Mouse (Mus musculus) left cerebral cortex, postnatal 4 days (tissue): ENCODE data around the gene Cdh15. TPM values are rescaled to one million over a fixed set of nuclear protein-coding genes. Genes with fewer than 3 reads are reported as not detected.

Experiments used
- DNase-seq: peaks from one replicate; pipeline ENCODE4 v3.0.0-alpha.2; 2022
- intact Hi-C: fragments of 180-260 bp; cut with DNase I; formaldehyde crosslinking; loops from one replicate; pipeline ENCODE4 v1.15.1; 2025
- total RNA-seq, 2 experiments: library from RNA; stranded (reverse); gene quantifications; 2 replicates each; pipeline ENCODE4 v1.2.3; 2021

The Cdh15 gene
- 1 to 10 TPM; 1.2 to 1.7 TPM for total RNA-seq

DNA sequence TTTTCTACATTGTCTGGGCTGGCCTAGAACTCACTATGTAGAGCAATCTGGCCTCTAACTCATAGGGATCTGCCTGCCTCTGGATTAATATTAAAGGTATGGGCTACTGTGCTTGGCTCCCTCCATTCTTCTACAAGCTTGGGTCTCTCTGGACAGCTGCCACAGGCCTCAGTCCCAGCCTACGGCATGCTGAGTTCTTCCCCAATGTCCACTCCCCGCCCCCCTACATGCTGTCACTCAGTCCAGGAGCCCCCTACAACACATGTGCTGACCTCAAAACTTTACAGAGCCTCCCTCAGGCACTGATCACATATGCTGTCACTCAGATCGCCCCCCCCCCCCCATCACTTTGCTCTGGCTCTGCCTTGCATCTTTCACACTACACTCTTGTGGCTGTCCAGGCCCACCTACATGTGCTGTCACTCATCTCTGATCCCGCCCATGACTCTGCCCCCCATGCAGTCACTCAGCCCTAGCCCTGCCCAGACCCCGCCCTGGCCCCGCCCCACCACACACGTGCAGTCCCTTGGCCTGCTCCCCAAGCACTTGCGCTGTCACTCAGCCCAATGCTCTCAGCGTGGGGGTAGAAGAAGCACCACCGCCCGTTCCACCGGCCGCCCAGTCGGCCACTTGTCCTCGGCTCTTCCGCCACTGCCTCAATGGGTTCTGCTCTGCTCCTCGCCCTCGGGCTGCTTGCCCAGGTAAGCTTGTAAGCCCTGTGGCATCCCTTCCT is at the start of gene Cdh15:
Gene Cdh15, plus strand, starts transcription at position 138 of the 733 bp plus-strand sequence.
- intact Hi-C loops = no loop called here
- peak; percentile 83 for DNase-seq

DNA sequence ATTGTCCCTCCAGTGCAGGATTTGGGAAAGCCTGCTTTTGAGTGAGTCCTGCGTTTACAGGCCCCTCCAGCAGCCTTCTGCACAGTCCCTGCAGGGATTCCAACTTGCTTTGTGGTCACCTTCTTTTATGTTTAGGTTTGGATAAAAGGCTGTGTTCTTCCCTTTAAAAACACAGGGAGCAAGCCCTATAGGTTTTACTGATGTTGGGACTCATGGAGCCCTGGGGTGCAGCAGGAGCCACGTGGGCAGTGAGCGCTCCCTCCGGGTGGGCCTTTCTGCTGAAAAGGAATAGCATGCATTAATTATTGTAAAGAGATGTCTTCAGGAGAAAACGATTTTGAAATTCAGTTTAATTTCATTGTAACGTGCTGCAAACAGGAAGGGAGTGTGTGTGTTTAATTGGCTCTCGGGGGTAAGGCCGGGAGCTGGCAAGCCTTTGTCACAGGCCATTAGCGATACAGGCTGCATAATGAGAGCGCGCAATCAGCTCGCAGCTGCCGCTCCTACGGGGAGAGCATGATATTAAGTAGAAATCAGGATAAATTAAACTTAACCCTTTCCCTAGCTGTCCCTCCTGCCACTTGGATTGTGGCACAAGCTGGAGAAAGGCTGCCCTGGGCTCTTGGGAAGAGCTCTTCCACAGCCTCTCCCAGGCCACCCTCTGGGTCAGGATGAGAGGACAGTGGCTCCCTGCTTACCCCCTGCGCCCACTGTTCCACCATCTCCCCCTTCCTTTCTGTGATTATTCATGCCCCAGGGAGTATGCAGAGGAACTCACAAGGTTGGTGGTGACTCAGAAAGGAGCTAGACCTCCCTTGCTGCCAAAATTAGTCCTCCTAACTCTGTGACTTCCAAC is 43.6 kb upstream of the Cdh15 start:
- peak; percentile 71 for DNase-seq
- intact Hi-C loops = no loop called here

DNA sequence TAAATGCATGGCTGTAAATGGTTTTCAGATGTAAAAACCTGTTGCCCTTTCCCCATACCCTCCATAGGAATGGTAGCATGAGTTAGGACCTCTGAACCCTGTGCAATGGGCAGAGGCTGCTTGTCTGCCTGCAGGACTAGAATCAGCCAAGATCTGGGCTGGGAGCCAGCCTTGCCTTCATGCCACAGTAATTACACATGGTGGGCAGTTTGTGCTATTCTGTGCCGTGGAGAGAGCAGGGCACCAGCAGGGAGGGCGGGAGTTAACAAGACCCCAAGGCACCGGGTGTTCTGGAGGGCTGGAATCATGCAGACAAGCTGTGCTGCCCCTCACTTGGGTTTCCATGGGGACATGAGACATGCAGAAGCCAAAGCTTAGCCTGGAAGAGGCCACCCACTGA is 42.4 kb upstream of the Cdh15 start:
- DNase-seq = peak; percentile 97
- intact Hi-C loops = no loop called here

DNA sequence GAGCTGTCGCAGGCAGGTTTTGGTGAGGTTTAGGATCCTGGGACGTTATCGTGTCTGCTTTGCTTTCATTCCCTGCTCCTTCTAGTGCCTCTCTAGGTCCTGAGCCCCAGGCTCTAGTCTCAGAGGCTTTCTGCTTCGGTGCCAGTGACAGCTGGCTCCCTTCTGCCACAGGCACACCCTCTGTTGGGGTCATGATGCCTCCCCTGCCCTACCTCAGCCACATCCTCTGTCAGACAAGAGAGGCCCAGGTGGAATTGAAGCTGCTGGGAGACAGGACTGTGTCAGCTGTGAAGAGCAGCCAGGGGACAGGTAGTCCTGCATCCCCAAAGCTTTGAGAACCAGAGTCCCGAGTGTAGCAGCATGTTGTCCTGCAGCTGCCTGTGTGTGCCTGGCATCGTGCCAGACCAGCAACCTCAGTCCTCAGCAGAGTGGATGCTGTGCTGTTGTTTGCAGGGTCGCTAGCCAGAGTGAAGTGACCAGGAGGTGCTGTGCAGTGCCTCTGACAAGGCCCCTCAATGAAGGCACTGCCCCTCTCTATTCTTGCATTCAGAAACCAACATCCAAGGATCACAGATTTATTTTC is 40.7 kb upstream of the Cdh15 start:
- DNase-seq = peak; percentile 71
- intact Hi-C loops = no loop called here

DNA sequence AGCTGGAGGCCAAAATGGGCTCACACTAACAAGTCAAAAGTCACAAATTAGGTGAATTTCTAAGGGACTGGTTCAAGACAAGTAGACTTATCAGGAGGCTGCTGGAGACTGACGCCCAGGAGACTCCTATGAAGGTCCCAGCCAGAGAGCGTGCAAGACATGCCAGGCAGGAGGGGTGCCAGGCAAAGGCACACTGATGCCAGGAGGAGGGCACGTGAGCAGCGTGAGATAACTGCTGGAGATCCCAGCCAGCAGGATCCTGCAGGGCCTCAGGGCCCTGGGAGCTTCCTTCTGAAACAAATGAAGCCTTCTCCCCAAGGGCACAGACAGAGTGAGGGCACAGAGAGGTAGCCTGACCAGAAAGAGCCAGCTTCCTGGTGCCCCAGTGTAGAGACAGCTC is 39.9 kb upstream of the Cdh15 start:
- intact Hi-C loops = no loop called here
- peak; percentile 53 for DNase-seq

DNA sequence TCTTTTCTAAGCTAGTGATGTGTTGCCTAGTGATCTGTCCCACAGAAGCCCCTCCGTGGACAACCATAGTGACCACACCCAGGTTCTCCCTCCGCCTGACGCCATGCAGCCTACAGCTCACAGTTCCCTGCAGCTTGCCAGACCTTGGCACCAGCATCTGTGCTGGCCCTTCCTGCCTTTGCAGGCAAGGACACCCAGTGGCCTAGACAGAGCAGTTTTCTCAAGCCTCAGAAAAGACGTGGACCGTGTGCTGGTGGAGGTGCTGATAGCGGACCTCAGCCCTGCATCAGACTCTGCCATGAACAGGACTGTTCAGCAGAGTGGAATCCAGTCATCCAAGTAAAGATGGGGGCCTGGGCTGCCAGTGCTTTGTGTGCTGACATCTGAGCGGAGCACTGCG is 37.4 kb upstream of the Cdh15 start:
- peak; percentile 60 for DNase-seq
- intact Hi-C loops = no loop called here

DNA sequence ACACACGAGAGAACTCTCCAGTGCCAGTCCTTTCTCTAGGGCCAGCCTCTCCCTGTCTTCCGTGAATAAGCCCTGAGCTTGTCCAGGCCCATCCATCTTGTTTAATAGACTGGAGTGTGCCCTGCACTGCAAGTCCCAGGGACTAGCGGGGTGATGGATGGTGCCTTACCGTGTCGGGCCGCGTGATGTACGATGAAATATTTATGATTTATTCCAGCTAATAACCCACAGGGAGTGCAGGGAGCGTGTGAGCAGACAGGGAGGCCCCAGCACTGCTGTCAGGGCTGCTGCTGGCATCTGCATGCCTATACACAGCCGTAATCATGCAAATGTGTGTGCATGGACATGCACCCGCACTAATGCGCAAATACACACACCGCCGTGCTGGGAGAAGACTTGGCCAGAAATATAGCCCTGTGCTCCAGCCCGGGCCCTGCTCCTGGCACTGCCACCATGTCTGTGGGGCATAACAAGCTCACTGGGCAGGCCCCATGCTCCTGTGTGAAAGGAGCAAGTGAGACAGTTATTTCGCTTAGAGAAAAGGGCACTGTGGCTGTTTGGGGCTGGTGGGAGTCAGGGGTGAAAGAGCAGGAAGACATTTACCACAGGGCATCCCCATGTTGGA is 35.8 kb upstream of the Cdh15 start:
- DNase-seq = no peak
- intact Hi-C loops = no loop called here

DNA sequence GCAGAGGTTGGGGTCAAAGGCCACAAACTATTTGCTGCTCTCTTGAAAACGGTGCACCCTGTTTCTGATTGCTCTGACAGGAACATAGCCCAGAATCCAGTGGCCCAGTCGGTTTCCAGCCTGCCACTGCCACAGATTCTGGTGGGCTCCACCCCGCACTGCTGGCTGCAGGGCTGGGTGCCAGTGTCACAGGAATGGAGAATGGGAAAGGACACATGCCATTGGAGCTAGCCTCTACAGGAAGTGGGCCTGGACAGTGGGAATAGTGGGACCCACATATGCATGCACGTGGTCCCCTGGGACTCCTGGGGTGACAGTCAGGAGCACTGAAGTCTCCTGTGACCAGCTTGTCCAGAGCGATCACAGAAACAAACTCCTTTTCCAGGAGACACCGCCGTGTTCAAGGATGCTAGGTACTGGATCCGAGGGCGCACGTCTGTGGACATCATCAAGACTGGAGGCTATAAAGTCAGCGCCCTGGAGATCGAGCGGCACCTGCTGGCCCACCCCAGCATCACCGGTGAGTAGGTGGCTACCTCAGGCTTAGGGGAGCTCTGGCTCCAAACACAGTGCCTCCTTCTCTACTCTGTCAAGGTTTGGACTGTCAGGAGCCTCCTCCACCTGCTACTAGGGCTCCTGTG is 35.0 kb upstream of the Cdh15 start:
- intact Hi-C loops = no loop called here
- DNase-seq = no peak

DNA sequence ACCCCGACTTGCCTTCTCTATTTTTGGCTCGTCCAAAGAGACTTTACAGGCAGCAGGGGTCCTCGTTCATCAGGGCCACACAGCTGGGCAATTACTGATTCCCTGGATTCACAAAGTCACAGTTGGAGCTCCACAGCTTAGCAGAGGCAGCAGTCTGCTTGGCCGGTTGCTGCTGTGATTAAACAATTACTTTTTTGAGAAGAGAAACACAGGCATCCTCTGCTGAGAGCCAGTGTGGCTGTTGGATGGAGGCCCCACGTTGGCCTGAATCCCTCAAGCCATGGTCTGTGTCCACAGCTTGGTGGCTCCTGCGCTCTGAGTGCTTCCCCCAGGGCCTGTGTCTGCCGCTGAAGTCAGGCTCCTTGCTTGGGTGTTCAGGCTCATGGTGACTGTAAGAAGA is 33.2 kb upstream of the Cdh15 start:
- DNase-seq = peak; percentile 75
- intact Hi-C loops = no loop called here

DNA sequence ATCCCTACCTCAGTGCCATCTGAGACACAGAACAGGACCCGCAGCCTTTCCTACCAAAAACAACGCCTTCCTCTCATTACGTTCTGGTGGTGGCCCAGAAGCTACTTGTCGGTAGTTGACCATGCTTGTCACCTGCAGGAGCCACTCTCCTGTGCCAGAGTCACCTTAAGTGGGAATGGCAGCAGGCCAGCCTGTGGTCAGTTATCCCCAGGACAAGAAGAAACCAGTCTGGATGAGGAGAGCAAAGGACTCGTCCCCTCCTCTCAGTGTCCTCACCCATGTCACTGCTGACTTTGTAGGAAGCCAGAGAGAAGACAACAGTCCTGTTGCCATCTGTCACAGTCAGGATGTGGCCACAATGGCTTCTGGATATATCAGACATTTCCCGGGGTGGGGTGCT is 30.8 kb upstream of the Cdh15 start:
- DNase-seq = no peak
- intact Hi-C loops = no loop called here

DNA sequence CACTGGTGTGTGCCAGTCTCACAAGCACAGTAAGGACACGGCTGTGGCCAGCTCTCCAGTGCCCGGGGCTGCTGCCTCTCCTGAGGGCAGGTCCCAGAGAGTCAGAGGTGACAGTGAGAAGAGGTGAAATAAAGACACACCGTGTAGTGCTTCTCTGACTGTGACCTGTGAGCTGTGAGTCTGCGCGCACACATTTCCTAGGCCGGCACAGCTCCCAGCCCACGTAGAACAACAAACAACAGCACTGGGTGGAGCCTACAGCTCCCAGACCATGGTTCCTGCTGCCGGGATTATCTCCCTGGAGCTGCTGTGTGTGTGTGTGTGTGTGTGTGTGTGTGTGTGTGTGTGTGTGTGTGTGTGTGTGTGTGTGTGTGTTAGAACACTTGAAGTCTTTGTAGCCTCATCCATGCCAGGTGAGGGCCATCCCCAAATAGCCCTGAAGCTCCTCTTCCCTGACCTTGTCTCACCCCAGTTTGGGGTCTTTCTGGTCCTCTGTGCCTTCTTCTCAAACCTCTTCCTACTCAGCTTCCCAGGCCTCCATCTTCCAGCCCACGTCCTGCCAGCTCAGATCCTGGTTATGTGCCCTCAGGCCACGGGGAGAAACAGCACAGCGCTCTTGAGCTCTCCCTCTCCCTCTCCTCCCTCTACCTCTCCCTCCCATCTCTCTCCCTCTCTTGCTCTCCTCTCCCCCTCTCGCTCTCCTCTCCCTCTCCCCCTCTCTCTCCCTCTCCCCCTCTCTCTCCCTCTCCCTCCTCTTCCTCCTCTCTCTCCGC is 29.9 kb upstream of the Cdh15 start:
- no peak for DNase-seq
- intact Hi-C loops = no loop called here

DNA sequence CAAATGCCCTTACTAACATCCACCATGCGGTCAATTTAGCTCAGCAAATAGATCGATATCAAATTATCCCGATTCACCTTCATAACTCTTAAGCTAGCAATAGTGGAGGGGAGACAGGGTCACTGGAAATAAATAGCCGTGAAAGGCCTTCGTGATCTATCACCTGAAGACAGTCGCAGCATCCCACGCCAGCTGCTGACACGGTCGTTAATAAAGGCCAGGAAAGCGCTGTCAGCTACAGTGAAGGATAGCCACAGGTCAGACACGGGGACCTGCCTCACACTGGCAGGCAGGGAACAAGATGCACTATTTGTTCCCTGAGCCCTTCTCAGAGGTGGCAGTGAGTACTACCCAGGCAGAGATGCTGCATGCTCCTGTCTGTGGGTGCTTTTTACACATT is 28.0 kb upstream of the Cdh15 start:
- intact Hi-C loops = loop anchor here (5.0 to 10.0 kb wide), 2 partner anchors 145 to 182 kb away; no protein-coding TSS in a partner anchor
- no peak for DNase-seq

DNA sequence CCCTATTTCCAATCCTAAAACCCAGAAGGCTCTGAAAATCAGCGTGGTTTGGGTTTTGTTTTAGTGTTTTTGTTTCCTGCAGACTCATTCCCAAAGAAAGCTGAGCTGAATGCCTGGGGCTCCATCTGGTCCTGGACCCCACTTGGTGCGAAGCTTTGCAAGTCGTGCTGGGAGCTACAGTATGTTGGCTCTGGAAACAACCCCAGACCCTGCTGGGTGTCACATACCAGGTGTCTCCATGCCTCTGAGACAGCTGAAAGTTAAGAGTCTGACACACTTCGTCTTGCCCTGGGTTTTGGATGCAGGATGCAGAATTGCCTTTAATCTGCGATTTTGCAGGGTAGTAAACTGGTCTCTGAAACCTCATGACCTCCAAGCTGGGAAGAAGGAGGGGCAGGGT is 23.2 kb upstream of the Cdh15 start:
- peak; percentile 72 for DNase-seq
- intact Hi-C loops = loop anchor here (5.0 to 10.0 kb wide), 2 partner anchors 150 to 187 kb away; no protein-coding TSS in a partner anchor

DNA sequence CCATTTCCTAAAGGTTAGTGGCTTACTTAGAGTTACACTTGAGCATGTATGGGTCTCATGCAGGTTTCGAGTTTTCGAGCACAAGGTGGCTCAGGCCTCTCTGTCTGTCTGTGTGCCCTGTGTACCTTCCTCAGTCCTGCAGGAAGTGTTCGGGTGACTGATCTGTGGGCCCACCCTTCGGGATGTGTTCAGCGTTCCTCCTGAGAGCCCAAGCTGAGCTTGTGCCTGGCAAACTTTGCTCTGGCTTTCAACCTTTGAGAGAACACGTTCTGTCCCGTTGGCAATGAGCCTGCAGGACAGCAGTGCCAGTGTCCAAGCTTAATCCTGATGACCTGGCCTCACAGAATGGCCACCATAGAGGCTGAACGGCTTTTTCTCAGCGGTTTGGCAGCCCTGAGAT is 22.8 kb upstream of the Cdh15 start:
- intact Hi-C loops = loop anchor here (5.0 to 10.0 kb wide), 2 partner anchors 150 to 188 kb away; no protein-coding TSS in a partner anchor
- no peak for DNase-seq

DNA sequence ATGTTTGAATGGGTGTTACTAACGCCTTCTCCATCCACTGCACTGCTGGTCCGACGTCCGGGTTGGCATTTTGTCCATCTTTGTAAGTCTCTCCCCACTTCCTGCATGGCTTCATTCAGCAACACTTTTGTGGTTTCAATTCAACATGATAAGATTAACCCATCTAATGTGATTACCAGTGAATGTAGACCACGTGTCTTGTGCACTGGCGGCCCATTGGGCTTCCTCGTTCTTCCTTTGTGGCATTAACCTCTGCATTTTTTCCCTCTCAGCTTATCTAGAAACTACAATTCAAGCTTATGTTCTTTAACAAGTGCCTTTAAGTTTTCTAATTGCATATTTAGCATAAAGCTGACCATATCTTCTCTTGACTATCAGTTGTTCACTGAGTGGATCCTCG is 22.4 kb upstream of the Cdh15 start:
- intact Hi-C loops = loop anchor here (10.0 kb wide), 1 partner anchor 151 kb away; no protein-coding TSS in a partner anchor
- no peak for DNase-seq

DNA sequence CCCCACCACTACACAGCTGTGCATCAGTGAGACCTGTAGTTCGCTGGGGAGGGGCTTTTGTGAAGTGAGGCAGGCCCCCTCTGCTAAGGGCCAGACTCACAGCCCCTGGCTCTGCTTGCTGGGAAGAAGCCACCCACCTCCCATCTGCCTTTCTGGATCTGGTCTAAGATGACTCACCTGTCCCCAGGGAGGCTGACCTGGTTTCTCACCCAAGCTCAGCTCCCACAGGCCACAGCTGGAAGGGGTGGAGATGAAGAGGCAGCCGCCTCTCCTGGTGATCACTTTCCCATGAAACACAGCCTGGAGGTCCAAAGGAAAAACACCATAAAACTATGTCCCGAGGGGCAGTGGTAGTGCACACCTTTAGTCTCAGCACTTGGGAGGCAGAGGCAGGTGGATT is 18.4 kb upstream of the Cdh15 start:
- DNase-seq = no peak
- intact Hi-C loops = loop anchor here (2.0 to 10.0 kb wide), 2 partner anchors 155 to 329 kb away; no protein-coding TSS in a partner anchor

DNA sequence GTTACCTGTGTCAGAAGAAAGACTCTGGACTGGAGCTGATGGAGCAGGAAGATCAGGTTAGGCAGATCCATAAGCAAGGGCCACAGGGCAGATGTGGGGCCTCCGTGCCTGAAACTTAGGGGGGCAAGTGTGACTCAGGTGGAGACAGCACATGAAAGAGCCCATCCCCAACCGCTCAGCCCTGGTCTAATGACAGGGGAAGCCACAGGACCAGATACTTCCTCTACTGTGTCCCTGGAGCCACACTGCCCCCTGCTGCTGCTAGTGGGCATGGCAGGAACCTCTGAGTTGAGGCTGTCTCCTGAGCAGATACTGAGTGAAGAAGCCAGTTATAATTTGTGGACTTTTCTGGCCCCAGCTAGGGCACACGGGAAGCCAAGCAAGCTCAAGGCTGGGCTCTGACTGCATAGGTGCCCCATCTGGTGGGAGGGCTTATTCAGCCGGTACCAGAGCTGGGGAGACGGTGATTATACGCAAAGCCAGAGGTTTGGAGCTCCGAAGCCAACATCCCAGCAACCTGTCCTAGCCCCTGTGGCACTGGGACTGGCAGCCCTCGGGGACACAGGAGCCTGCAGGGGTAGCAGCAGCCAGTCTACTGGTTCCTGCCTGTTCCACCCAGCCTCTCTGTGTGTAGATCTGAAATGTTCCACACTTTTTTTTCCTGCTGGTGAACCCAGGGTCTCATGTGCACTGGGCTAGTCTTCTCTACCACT is 17.3 kb upstream of the Cdh15 start:
- intact Hi-C loops = loop anchor here (5.0 kb wide), 1 partner anchor 213 kb away; no protein-coding TSS in a partner anchor
- DNase-seq = peak; percentile 95

DNA sequence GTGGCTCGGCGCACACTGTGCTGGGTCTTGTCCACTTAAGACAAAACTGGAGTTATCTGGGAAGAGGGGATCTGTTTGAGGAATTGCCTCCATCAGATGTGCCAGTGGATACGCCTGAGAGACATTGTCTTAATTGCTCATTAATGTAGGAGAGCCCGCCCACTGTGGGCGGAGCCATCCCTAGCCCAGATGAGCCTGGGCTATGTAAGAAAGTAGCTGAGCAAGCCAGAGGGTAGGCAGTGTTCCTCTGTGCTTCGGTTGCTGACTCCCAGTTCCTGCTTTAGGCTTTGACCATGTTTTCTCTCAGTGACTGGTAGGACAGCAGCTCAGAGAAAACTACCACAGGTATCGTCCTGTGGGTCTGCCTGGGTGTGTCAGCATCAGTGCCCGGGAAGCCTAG is 13.3 kb upstream of the Cdh15 start:
- DNase-seq = no peak
- intact Hi-C loops = loop anchor here (5.0 kb wide), 1 partner anchor 217 kb away; no protein-coding TSS in a partner anchor

DNA sequence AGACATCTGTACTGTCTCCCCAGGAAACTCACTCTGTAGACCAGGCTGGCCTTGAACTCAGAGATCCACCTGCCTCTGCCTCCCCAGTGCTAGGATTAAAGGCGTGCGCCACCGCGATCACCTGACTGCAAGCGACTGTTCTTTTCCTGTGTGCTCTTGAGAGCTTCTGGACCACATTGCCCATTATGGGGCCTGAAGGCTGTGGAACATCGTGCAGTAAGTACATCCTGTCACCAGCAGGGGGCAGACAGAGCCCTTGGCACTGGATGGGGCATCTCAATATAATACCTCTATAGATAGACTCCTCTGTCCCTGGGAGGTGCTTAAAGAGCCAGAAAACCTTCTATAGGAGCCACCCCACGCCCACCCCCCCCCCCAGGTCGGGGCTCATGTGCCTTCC is 12.8 kb upstream of the Cdh15 start:
- DNase-seq = peak; percentile 82
- intact Hi-C loops = loop anchor here (5.0 kb wide), 1 partner anchor 218 kb away; no protein-coding TSS in a partner anchor
